Mouse (Mus musculus): ENCODE results near the gene Itpa. TPM values are rescaled to one million over a fixed set of nuclear protein-coding genes. Genes with fewer than 3 reads are reported as not detected.
"Not testable (repeated sequence)": the region's sequence is repeated elsewhere in the genome, so short reads cannot be mapped to it uniquely, and the experiment has no call there.

The Itpa gene
- polyA plus RNA-seq, 2 experiments, result 82.6 to 104 TPM

DNA sequence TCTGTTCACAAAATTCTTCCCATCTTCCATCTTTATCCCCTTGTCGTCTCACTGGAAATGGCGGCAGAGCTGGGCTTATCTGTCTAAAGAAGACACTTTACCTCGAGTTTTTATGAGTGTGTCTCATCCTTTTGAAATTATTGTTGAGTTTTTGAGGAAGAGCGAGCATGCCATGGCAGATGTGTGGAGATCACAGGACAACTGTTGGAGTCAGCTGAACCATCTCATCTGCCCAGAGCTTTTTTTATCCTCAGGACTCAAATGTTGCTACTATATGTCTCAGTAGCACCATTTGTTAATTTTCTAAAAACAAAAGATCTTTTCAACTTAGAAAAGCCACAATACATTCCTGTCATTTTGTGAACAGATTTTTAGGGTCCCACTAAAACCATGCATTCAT is 22.2 kb upstream of the Itpa start:
- Histone ChIP-seq H3K27ac (replicated peaks; ENCODE audit: low read depth, low read length) (no peak overlapping the region), H3K9me3 (ENCODE audit: control insufficient read depth, low read length) (no peaks in the 10 kb centered on the region), H3K36me3 (ENCODE audit: control insufficient read depth, insufficient read depth, low read length) (peaks cover 2% of the 10 kb centered on the region; the same call in 1 of the 2 replicates), H3K4me2 (replicated peaks; ENCODE audit: low read depth, low read length, severe bottlenecking) (no peak overlapping the region), H3K9ac (ENCODE audit: low read depth, low read length, severe bottlenecking) (no peak overlapping the region), H3K4me3 (replicated peaks; ENCODE audit: low read length) (no peak overlapping the region), H3K4me1 (ENCODE audit: control insufficient read depth, insufficient read depth, low read length) (peaks cover 11% of the 10 kb centered on the region; the same call in 1 of the 2 replicates), H3K27me3 (ENCODE audit: control insufficient read depth, insufficient read depth, low read length) (no peaks in the 10 kb centered on the region)
- 83% methylated on average over 4 of the region's 4 CpGs for WGBS
- ATAC-seq (ENCODE audit: low FRiP score, low read depth) (no peak), DNase-seq (ENCODE audit: low spot score) (no peak)
- TF ChIP-seq POLR2A (IDR thresholded peaks at IDR 0.05; ENCODE audit: borderline replicate concordance, extremely low read depth, insufficient read depth, insufficient read length), result no peak

DNA sequence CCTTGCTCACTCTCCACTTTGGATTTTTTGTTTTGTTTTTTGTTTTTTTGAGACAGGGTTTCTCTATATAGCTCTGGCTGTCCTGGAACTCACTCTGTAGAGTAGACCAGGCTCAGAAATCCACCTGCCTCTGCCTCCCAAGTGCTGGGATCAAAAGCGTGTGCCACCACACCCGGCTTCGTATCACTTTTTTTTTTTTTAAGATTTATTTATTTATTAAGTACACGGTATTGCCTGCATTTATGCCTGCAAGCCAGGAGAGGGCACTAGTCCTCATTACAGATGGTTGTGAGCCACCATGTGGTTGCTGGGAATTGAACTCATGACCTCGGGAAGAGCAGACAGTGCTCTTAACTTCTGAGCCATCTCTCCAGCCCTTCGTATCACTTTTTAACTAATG is 18.4 kb upstream of the Itpa start:
- peaks cover 24% of the 10 kb centered on the region for H3K36me3 ChIP-seq (ENCODE audit: control insufficient read depth, insufficient read depth, low read length)
- not testable (repeated sequence) for H3K9me3 ChIP-seq (ENCODE audit: control insufficient read depth, low read length); H3K9ac ChIP-seq (ENCODE audit: low read depth, low read length, severe bottlenecking); H3K4me2 ChIP-seq (replicated peaks; ENCODE audit: low read depth, low read length, severe bottlenecking); H3K27ac ChIP-seq (replicated peaks; ENCODE audit: low read depth, low read length); H3K4me1 ChIP-seq (ENCODE audit: control insufficient read depth, insufficient read depth, low read length); H3K4me3 ChIP-seq (replicated peaks; ENCODE audit: low read length); ATAC-seq (ENCODE audit: low FRiP score, low read depth); H3K27me3 ChIP-seq (ENCODE audit: control insufficient read depth, insufficient read depth, low read length); DNase-seq (ENCODE audit: low spot score)
- 81% methylated on average over 6 of the region's 6 CpGs for WGBS

DNA sequence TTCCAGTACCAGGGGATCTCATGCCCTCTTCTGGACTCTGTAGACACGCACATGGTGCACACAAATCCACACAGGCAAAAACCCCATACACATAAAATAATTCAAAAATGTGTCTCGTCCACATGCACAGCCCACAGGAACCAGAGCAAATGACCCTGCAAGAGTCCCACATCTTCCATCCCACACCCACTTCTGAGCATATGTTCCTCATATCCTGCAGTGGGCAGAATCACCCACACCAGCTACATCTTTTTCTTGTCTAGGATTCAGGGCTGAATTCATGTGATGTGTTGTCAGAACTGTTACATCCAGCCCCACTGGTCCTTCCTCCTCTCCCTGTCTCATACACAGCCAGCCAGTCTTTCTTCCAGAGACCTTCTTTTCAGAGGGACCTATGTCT is 14.1 kb upstream of the Itpa start:
- ATAC-seq (ENCODE audit: low FRiP score, low read depth), result no peak
- no peak for DNase-seq (ENCODE audit: low spot score)
- Histone ChIP-seq H3K36me3 (ENCODE audit: control insufficient read depth, insufficient read depth, low read length) (peaks cover 65% of the 10 kb centered on the region), H3K4me1 (ENCODE audit: control insufficient read depth, insufficient read depth, low read length) (no peaks in the 10 kb centered on the region), H3K9me3 (ENCODE audit: control insufficient read depth, low read length) (no peaks in the 10 kb centered on the region), H3K27ac (replicated peaks; ENCODE audit: low read depth, low read length) (no peak overlapping the region), H3K4me3 (replicated peaks; ENCODE audit: low read length) (no peak overlapping the region), H3K4me2 (replicated peaks; ENCODE audit: low read depth, low read length, severe bottlenecking) (no peak overlapping the region), H3K9ac (ENCODE audit: low read depth, low read length, severe bottlenecking) (no peak overlapping the region), H3K27me3 (ENCODE audit: control insufficient read depth, insufficient read depth, low read length) (no peaks in the 10 kb centered on the region)
- no peak for TF ChIP-seq POLR2A (IDR thresholded peaks at IDR 0.05; ENCODE audit: borderline replicate concordance, extremely low read depth, insufficient read depth, insufficient read length)
- WGBS, result 83% methylated on average over 2 of the region's 2 CpGs

DNA sequence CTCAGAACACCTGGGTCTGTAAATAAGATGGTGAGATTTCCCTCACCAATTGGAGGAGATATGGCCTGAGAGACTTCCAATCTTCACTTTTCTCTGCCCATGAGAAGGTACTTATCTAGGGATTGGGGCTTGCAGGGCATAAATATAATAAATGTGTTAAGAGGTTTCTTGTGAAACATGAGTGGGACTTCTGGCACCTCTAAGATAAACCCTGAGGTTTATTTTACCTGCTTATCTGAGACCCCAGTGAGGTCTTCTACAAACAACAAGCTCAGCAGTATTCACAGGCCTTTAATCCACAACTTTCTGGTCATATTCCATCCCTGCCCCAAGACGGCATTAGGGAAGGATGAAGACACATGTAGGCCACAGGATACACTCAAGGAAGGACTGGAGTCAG is 13.7 kb upstream of the Itpa start:
- H3K4me3 ChIP-seq (replicated peaks; ENCODE audit: low read length), result no peak overlapping the region
- H3K4me2 ChIP-seq (replicated peaks; ENCODE audit: low read depth, low read length, severe bottlenecking), result no peak overlapping the region
- no peaks in the 10 kb centered on the region for H3K27me3 ChIP-seq (ENCODE audit: control insufficient read depth, insufficient read depth, low read length)
- peaks cover 70% of the 10 kb centered on the region for H3K36me3 ChIP-seq (ENCODE audit: control insufficient read depth, insufficient read depth, low read length)
- H3K9me3 ChIP-seq (ENCODE audit: control insufficient read depth, low read length), result no peaks in the 10 kb centered on the region
- H3K9ac ChIP-seq (ENCODE audit: low read depth, low read length, severe bottlenecking), result no peak overlapping the region
- no peak for TF ChIP-seq POLR2A (IDR thresholded peaks at IDR 0.05; ENCODE audit: borderline replicate concordance, extremely low read depth, insufficient read depth, insufficient read length)
- WGBS, result 89% methylated on average over 1 of the region's 1 CpGs
- ATAC-seq (ENCODE audit: low FRiP score, low read depth), result no peak
- DNase-seq (ENCODE audit: low spot score), result no peak
- no peaks in the 10 kb centered on the region for H3K4me1 ChIP-seq (ENCODE audit: control insufficient read depth, insufficient read depth, low read length)
- H3K27ac ChIP-seq (replicated peaks; ENCODE audit: low read depth, low read length), result no peak overlapping the region

DNA sequence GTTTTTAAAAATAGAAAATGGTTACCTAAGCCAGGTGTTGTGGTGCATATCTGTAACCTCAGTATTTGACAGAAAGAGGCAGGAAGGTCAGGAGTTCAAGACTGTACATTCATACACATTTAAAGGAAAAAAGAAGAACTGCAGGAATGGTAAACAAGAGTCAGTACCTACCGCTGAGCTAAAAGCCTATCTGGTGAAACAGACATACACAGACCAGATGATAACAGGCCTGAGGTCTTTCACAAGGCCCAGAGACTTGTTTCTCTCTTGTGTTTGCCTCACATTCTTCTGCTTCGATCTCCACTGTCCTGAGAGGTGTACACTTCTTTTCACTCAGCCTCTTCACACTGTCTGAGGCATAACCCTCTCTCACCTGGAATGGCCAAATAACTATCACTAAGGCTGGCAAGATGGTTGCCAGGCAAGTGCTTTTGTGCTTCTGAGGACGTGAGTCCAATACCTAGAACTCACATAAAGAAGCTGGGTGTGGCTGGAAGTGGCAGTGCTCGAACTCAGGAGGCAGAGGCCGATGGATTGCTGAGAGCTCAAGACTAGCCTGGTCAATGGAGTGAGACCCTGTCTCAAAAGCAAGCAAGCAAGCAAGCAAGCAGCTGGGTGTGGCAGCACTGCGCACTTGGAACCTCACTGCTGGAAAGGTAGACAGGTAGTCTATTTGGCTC is 11.6 kb upstream of the Itpa start:
- no peak overlapping the region for H3K4me2 ChIP-seq (replicated peaks; ENCODE audit: low read depth, low read length, severe bottlenecking)
- no peak overlapping the region for H3K9ac ChIP-seq (ENCODE audit: low read depth, low read length, severe bottlenecking)
- TF ChIP-seq POLR2A (IDR thresholded peaks at IDR 0.05; ENCODE audit: borderline replicate concordance, extremely low read depth, insufficient read depth, insufficient read length), result no peak
- H3K27me3 ChIP-seq (ENCODE audit: control insufficient read depth, insufficient read depth, low read length), result no peaks in the 10 kb centered on the region
- H3K4me1 ChIP-seq (ENCODE audit: control insufficient read depth, insufficient read depth, low read length), result no peaks in the 10 kb centered on the region
- H3K27ac ChIP-seq (replicated peaks; ENCODE audit: low read depth, low read length), result no peak overlapping the region
- WGBS, result 94% methylated on average over 6 of the region's 6 CpGs
- H3K36me3 ChIP-seq (ENCODE audit: control insufficient read depth, insufficient read depth, low read length), result peaks cover 86% of the 10 kb centered on the region
- H3K4me3 ChIP-seq (replicated peaks; ENCODE audit: low read length), result no peak overlapping the region
- ATAC-seq (ENCODE audit: low FRiP score, low read depth) (no peak), DNase-seq (ENCODE audit: low spot score) (no peak)
- no peaks in the 10 kb centered on the region for H3K9me3 ChIP-seq (ENCODE audit: control insufficient read depth, low read length)

DNA sequence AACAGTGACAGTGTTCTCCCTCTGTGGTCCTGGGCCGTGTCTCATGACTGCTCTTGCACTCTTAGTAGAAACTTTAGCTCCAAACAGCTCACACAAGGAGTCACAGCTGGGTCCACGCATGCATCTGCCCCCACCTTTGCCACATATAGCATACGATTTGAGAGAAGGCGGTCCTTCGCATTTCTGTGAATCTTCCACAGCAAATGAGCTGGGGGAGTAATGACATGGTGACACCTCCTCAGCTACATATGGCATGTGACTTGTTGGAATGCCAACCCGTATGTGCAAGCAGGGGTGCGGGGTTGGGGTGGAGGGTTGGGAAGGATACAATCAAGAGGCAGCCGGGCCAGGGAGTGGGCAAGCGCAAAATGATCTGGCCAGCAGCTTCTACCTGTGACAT is 10.9 kb upstream of the Itpa start:
- H3K36me3 ChIP-seq (ENCODE audit: control insufficient read depth, insufficient read depth, low read length), result peaks cover 87% of the 10 kb centered on the region

More for the DNA sequence above, 10.9 kb upstream of the Itpa start:
- no peak overlapping the region for H3K9ac ChIP-seq (ENCODE audit: low read depth, low read length, severe bottlenecking)
- H3K27me3 ChIP-seq (ENCODE audit: control insufficient read depth, insufficient read depth, low read length), result no peaks in the 10 kb centered on the region
- H3K4me2 ChIP-seq (replicated peaks; ENCODE audit: low read depth, low read length, severe bottlenecking), result no peak overlapping the region
- H3K4me1 ChIP-seq (ENCODE audit: control insufficient read depth, insufficient read depth, low read length), result no peaks in the 10 kb centered on the region
- 95% methylated on average over 9 of the region's 9 CpGs for WGBS
- H3K27ac ChIP-seq (replicated peaks; ENCODE audit: low read depth, low read length), result no peak overlapping the region
- DNase-seq (ENCODE audit: low spot score) (no peak), ATAC-seq (ENCODE audit: low FRiP score, low read depth) (no peak)
- H3K4me3 ChIP-seq (replicated peaks; ENCODE audit: low read length), result no peak overlapping the region
- no peaks in the 10 kb centered on the region for H3K9me3 ChIP-seq (ENCODE audit: control insufficient read depth, low read length)
- TF ChIP-seq POLR2A (IDR thresholded peaks at IDR 0.05; ENCODE audit: borderline replicate concordance, extremely low read depth, insufficient read depth, insufficient read length), result no peak
